8 mouse cellular contexts compared by ENCODE assay signal in the genomic region with DNA sequence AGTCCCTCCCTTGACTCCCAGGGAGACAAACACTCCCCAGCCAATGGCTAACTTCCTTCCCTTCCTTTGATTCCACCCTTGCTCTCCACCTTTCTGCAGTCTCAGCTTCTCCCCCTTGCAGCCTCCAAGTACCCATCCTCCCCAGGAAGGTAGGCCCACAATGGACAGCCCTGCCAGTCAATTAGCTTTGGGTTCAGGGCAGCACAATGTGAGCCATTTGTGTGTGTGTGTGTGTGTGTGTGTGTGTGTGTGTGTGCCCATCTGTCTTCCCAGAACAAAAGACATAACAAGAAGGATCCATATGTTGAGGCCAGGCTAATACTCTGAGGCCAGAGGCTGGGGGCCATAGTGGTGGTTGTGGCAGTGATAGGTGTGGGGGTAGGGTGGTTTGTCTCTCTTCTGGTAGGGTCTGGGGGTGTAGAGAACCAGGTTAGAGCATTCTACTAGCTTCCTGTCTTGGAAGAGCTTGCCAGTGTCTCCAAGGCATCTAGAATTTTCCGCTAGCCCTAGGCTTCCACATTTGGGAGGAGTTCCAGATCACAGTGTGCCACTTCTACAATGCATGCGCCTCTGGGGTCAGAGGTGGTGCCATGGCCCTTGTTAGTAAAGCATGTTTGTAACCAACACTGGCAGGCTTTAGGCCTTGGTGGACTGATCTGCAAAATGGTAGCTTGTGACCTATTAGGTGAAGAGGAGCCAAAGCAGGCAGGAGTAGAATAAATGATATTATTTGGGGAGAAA. TPM values are rescaled to one million over a fixed set of nuclear protein-coding genes. Genes with fewer than 3 reads are reported as not detected.
DNase-seq lines count a peak whose midpoint lies in the region; ATAC-seq and TF ChIP-seq lines count a peak whose summit lies in the region.

No protein-coding gene starts in this region.

- H3K36me3 ChIP-seq in heart, embryonic 13.5 days: no peaks in the 10 kb centered on the region
- no peaks in the 10 kb centered on the region for H3K36me3 ChIP-seq in G1E (replicated peaks)
- no peaks in the 10 kb centered on the region for H3K36me3 ChIP-seq in forebrain, embryonic 16.5 days (ENCODE audit: control insufficient read depth, insufficient read depth)
- H3K36me3 ChIP-seq in midbrain, embryonic 10.5 days: 0 out of 2 replicates have a peak, but pooled peaks cover 3% of the 10 kb centered on the region

- peaks cover 62% of the 10 kb centered on the region for H3K4me1 ChIP-seq in heart, embryonic 13.5 days
- peaks cover 24% of the 10 kb centered on the region for H3K4me1 ChIP-seq in G1E (ENCODE audit: insufficient read depth, low read depth, low read length)
- H3K4me1 ChIP-seq in forebrain, embryonic 16.5 days (replicated peaks; ENCODE audit: control insufficient read depth, insufficient read depth, low read length): peaks cover 53% of the 10 kb centered on the region
- peaks cover 80% of the 10 kb centered on the region for H3K4me1 ChIP-seq in midbrain, embryonic 10.5 days

- no peaks in the 10 kb centered on the region for H3K9me3 ChIP-seq in heart, embryonic 13.5 days
- H3K9me3 ChIP-seq in G1E (replicated peaks): no peaks in the 10 kb centered on the region
- no peaks in the 10 kb centered on the region for H3K9me3 ChIP-seq in forebrain, embryonic 16.5 days (ENCODE audit: control insufficient read depth, low read length)
- H3K9me3 ChIP-seq in midbrain, embryonic 10.5 days (replicated peaks): no peaks in the 10 kb centered on the region

- H3K9ac ChIP-seq in heart, embryonic 13.5 days: no peak overlapping the region
- H3K9ac ChIP-seq in forebrain, embryonic 16.5 days (replicated peaks; ENCODE audit: low read depth, low read length): peak overlapping the region; percentile 53; the same call in 1 of the 2 replicates

- peak overlapping the region; percentile 74 for H3K4me2 ChIP-seq in heart, embryonic 13.5 days
- H3K4me2 ChIP-seq in forebrain, embryonic 16.5 days (ENCODE audit: low read length): peak overlapping the region; percentile 50; the same call in 1 of the 2 replicates

- 62% methylated on average over 2 of the region's 2 CpGs for WGBS in heart, embryonic 13.5 days
- WGBS in forebrain, embryonic 16.5 days: 19% methylated on average over 2 of the region's 2 CpGs
- 27% methylated on average over 2 of the region's 2 CpGs for WGBS in midbrain, embryonic 10.5 days

- no peak for DNase-seq in heart, adult 18-20 months
- DNase-seq in G1E (ENCODE audit: low spot score): no peak
- DNase-seq in midbrain, embryonic 10.5 days (ENCODE audit: low spot score): no peak
- DNase-seq in right cerebral cortex, adult 18-20 months: no peak
- DNase-seq in frontal cortex, adult 2 months (ENCODE audit: extremely low spot score in 1 of 2, low spot score in 1 of 2): no peak
- no peak for DNase-seq in adrenal gland, adult (ENCODE audit: inconsistent age in 2 of 2, low spot score in 1 of 2)

- no peak for ATAC-seq in heart, embryonic 13.5 days (ENCODE audit: extremely low read depth, insufficient number of reproducible peaks, low FRiP score, low TSS enrichment)
- 0 out of 2 replicates have a peak, but pooled peaks have one; percentile 6 for ATAC-seq in G1E (ENCODE audit: extremely low read depth, insufficient number of reproducible peaks, low FRiP score, poor library complexity, severe bottlenecking)
- ATAC-seq in forebrain, embryonic 16.5 days: no peak

- H3K27me3 ChIP-seq in heart, embryonic 13.5 days (replicated peaks): no peaks in the 10 kb centered on the region
- no peaks in the 10 kb centered on the region; the same call in none of the 2 replicates for H3K27me3 ChIP-seq in G1E (ENCODE audit: insufficient read depth, low read length)
- no peaks in the 10 kb centered on the region for H3K27me3 ChIP-seq in forebrain, embryonic 16.5 days (replicated peaks; ENCODE audit: control insufficient read depth, insufficient read depth, low read length)
- no peaks in the 10 kb centered on the region for H3K27me3 ChIP-seq in midbrain, embryonic 10.5 days (ENCODE audit: low read depth, poor library complexity, severe bottlenecking)

- TF ChIP-seq CTCF in G1E (IDR thresholded peaks at IDR 0.05; ENCODE audit: low read depth, low read length): no peak

- H3K27ac ChIP-seq in heart, embryonic 13.5 days (replicated peaks): peak overlapping the region; percentile 88
- peak overlapping the region; percentile 92 for H3K27ac ChIP-seq in forebrain, embryonic 16.5 days (ENCODE audit: low read length)
- peak overlapping the region; percentile 97 for H3K27ac ChIP-seq in midbrain, embryonic 10.5 days (replicated peaks)

- H3K4me3 ChIP-seq in heart, embryonic 13.5 days: no peak overlapping the region; the same call in 1 of the 2 replicates
- H3K4me3 ChIP-seq in G1E (ENCODE audit: low read depth, low read length): no peak overlapping the region
- H3K4me3 ChIP-seq in forebrain, embryonic 16.5 days (replicated peaks; ENCODE audit: low read length): no peak overlapping the region; the same call in 1 of the 2 replicates
- peak overlapping the region; percentile 49 for H3K4me3 ChIP-seq in midbrain, embryonic 10.5 days

RNA-seq across cellular contexts. Expression of a gene that starts 33.1 kb away (rescaled TPM):
- 24.0 and 26.1 TPM in 2 replicates for polyA plus RNA-seq in heart, embryonic 13.5 days (2015; fragmentation: Nextera tagmentation; extraction: Ambion mirVana)
- 10 to 100 TPM; 19.1 to 23.8 TPM for total RNA-seq in heart, adult 18-20 months (2021)
- 11.6 and 38.6 TPM in 2 replicates for total RNA-seq in G1E (2014; fragmentation: Nextera tagmentation)
- total RNA-seq in G1E (2017): 10.6 and 10.8 TPM in 2 replicates
- polyA plus RNA-seq in G1E (2012): 20.2 and 22.8 TPM in 2 replicates
- 99.9 and 100 TPM in 2 replicates for polyA plus RNA-seq in forebrain, embryonic 16.5 days (2015; fragmentation: Nextera tagmentation; extraction: Ambion mirVana)
- polyA plus RNA-seq in midbrain, embryonic 10.5 days (2016; fragmentation: Nextera tagmentation; extraction: Ambion mirVana): 91.4 and 105 TPM in 2 replicates
- polyA plus RNA-seq in frontal cortex, adult 2 months (2012; rRNA removed): 27.6 and 27.9 TPM in 2 replicates
